Mouse (Mus musculus) urinary bladder, postnatal 10 days (tissue): ENCODE results near the gene Kng2.
"Not testable (repeated sequence)": the region's sequence is repeated elsewhere in the genome, so short reads cannot be mapped to it uniquely, and the experiment has no call there.

Experiments
- DNase-seq: peaks from one replicate; pipeline ENCODE4 v3.0.0; 2022; ENCODE audit warnings: low spot score

Kng2 gene

GRCm38 (mm10) chr16:23028966-23029600 lies at the start of gene Kng2:
Gene Kng2 (minus strand): TSS chr16:23029482.
- not testable (repeated sequence) for DNase-seq

- DNase-seq, result not testable (repeated sequence)
These were observed 48.2 kb upstream of the Kng2 start for GRCm38 (mm10) chr16:23077516-23077915.

DNA sequence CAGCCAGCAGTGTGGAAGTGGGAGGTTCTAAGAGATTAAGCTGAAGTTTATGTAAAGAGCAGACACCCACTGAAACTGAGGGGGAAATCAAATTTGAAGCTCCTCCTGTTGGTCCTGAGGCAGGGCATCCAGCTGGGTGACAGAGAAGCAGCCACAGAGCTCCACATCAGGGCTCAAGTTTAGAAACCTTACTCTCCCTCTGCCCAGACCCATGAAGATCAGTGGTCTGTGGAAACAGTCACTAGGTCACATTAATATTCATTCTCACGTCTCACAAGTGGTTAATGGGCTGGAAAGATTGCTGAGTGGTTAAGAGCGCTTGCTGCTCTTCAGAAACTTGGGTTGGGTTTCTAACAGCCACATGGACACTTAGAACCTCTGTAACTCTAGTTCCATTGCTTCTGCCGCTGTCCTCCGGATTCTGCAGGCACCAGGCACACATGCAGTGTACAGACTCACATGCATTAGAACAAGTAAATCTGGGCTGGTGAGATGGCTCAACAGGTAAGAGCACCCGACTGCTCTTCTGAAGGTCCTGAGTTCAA lies 31.6 kb upstream of the Kng2 start:
- DNase-seq, result not testable (repeated sequence)

- DNase-seq, result not testable (repeated sequence)
These were observed 30.3 kb upstream of the Kng2 start for GRCm38 (mm10) chr16:23059630-23060029.

DNA sequence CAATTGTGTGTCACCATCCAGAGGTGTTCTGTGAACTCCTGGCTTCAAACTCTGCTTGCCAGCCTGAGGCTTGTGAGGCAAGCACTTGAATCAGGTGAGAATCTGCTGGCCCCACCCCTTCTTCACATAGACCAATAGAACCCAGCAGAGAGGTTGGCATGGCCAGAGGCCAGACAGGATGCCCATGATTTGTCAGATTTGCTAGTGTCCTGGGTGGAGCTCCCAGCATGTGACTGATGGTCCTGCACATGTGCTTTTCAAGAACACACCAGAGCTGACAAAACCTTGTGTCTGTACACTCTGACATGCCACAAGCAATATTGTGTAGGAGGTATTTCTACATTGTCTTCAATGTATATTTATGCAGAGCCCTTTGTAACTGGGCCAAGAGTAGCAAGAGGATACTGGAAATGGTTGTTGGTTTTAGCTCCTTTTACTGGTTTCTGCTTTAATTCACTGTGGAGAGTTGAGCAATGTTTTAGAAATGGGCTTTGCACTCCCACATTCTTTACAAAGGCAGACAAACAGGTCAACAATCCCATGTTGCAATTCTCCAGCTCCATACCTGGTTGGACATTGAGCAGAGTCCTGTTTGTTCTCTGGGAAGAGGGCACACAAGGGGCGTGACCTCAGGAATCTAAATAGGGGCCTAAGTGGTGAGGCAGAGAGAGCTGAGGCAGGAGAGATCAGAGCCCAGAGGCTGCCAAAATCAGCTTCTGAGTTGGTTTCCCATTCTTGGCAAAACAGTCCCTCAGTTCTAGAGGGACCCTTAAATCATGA lies 28.6 kb upstream of the Kng2 start, which contains the start of gene Kng1:
TSS of gene Kng1 (plus strand) at position 198 of the 780 bp plus-strand sequence.
- not testable (repeated sequence) for DNase-seq

DNA sequence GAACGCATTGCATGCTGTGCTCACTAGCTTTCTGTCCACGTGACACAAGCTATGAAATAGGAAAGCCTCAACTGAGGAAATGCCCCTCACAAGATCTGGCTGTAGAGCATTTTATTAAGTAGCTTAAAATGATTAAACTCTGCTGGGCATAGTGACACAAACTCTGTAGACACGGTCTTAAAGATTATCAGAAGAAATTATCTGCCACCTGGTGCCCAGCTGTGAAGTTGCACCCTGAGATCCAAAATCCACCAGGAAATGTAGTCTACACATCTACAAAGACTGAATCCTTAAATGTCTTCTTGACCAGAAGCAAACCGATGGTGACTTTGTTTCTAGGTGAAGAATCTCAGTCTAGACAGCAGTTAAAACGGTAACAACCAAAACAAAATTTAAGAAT lies 17.0 kb upstream of the Kng2 start:
- DNase-seq, result no peak

GRCm38 (mm10) chr16:23040876-23041275 lies 11.6 kb upstream of the Kng2 start:
- DNase-seq, result no peak

- DNase-seq, result no peak
These were observed 10.0 kb upstream of the Kng2 start for GRCm38 (mm10) chr16:23039281-23039680.

- no peak for DNase-seq
These were observed 8.5 kb upstream of the Kng2 start for GRCm38 (mm10) chr16:23037744-23038143.

DNA sequence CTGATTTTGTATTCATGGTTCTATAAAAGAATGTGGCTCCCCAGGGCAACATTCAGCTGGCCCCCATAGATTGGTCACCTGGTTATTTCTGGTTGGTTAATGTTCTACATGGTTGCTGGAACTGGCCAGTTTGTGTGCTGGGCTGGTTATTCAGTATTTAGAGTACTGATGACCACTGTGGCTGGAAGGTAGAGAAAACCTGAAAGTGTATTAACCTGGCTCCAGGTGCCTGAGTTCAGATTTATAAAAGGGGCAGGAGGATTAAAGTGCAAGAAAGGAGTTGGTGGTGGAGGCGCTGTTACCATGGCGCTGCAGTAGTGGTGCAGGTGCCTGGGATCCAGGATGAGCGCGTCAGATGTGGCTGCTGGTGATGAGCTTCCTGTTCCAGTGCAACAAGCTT lies 4.4 kb upstream of the Kng2 start:
- no peak for DNase-seq

DNA sequence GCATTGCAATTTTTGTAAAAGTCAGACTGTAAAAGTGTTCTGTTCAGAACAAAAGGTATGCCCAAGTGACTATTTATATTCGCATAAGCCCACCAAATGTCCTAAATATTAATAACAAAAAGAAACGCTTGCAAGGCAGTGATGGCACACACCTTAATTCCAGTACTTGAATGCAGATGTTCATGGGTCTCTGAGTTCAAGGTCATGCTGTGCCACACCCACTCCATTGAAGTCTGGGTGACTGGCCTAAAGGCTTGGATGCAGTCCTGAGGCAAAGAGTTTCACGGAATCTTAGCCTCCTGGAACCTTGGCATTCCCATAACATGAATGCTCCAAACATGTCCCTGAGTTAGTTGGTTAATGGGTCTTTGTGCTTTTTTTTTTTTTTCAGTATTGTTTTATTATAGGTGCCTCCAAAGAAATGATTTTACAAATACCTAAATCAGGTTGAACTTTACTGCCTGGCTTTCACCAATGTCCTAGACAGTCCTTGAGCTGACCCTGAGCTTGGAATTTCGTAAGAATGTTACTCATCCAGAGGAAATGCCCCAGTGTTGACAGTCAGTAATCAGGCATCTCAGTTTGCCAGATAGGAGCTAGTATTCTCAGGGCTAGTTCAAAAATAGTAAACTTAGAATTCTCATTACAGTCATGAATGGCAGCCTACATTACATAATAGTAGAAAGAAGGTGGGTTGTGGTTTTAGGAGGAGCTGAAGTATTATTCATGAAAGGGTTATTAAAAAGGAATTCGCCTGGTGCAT lies 1.6 kb upstream of the Kng2 start:
- no peak for DNase-seq

DNA sequence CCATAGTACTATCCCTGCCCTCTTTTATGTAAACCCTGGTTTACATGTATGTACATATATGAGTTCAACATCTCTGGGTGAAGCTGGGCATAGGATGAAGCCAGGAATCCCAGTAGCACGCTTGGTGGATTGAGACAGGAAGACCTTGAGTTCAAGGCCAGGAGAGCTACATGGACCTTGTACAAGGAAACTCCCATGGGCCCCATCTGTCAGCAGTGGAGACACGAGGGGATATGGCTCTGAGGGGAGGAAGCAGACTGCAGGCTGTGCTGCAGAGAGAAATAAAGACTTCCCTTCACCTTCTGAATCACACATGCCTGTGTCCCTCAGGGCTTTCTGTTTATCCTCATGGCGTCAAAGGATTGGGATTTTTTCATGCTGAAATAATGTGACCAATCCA lies 1.9 kb downstream of the Kng2 start:
- not testable (repeated sequence) for DNase-seq

- no peak for DNase-seq
These were observed 2.7 kb downstream of the Kng2 start for GRCm38 (mm10) chr16:23026582-23026981.

DNA sequence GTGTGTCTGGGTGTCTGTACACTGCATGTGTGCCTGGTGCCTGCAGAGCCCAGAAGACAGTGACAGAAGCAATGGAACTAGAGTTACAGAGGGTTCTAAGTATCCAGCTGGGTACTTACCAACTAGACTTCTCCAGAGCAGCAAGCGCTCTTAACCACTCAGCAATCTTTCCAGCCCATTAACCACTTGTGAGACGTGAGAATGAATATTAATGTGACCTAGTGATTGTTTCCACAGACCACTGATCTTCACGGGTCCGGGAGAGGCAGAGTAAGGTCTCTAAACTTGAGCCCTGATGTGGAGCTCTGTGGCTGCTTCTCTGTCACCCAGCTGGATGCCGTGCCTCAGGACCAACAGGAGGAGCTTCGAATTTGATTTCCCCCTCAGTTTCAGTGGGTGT lies 4.2 kb downstream of the Kng2 start:
- no peak for DNase-seq

DNA sequence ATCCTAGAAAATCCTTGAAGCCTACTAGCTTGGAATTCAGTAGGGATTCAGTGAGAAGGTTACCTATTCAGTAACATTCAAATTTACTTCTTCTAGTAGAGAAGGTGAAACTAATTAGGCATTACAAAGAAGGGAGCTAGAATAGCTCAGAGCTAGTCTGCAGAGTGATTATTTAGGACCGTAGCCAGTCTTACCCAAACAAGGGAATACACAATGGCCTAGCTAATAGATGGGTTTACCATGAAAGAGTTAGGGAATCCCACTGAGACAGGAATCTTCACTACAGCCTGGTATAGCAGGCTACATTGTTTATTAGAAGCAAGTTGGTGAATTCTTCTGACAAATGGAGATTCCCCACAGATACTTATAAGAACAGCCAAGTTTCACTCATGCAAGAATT lies 8.7 kb downstream of the Kng2 start:
- not testable (repeated sequence) for DNase-seq

DNA sequence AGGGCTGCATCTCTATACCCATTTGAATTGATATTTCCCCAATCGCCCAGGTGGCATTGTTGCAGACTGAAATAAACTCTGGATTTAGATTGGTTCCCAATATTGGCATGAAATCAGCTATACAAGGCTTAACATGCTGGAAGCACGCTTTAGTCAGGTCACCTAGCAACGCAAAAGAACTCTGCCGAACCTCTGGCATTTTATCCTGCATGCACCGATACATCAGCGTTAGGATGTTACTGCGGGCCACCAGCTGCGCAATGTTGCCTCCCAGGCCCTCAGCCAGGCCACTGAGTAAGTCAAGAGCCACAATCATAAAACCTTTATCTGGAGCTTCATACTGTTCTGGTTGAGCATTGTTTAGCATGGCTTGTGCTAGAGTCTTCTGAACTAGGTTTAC lies 14.6 kb downstream of the Kng2 start:
- DNase-seq, result not testable (repeated sequence)

GRCm38 (mm10) chr16:23013786-23014185 lies 15.5 kb downstream of the Kng2 start:
- not testable (repeated sequence) for DNase-seq

GRCm38 (mm10) chr16:22996951-22997350 lies 32.3 kb downstream of the Kng2 start:
- not testable (repeated sequence) for DNase-seq

- DNase-seq, result no peak
These were observed 61.8 kb downstream of the Kng2 start for GRCm38 (mm10) chr16:22967383-22968030.

DNA sequence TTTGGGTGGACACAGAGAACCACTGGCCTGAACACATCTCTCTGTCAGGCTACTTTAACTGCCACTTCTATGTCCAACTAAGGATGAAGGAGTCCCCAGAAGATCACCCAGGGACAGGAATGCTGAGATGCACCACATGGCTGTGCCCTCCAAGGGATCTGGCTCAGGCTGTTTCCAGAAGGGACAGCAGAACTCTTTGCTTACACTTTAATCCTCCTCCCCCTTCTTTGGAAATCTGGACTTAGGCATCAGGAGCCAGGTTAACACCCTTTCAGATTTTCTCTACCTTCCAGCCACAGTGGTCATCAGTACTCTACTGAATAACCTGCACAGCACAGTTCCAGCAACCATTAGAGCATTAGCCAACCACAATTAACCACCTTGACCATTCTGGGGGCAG lies 66.0 kb downstream of the Kng2 start:
- DNase-seq, result no peak

DNA sequence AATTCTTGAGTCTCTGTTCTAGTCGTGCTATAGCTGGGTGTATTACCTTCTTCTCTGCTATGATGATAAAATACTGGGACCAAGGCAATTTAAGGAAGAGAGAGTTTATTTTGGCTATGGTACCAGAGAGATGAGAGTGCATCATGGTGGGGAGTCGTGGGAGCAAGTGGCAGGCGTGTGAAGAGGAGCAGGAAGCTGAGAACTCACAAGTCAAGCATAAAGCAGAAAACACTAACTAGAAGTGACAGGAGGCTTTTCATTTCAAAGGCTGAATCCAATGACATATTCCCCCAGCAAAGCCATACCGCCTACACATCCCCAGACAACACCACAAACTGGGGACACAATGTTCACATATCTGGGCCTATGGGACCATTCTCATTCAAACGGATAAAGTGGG lies 67.0 kb downstream of the Kng2 start:
- DNase-seq, result no peak

- DNase-seq, result no peak
These were observed 68.2 kb downstream of the Kng2 start for GRCm38 (mm10) chr16:22961073-22961472.
